Mouse (Mus musculus) right cerebral cortex, adult 18-20 months (tissue): ENCODE measurements around the gene Pth2.

Source experiments
- DNase-seq: peaks from one replicate; pipeline ENCODE4 v3.0.0; 2022; ENCODE audit warnings: mixed read lengths

Gene Pth2

DNA sequence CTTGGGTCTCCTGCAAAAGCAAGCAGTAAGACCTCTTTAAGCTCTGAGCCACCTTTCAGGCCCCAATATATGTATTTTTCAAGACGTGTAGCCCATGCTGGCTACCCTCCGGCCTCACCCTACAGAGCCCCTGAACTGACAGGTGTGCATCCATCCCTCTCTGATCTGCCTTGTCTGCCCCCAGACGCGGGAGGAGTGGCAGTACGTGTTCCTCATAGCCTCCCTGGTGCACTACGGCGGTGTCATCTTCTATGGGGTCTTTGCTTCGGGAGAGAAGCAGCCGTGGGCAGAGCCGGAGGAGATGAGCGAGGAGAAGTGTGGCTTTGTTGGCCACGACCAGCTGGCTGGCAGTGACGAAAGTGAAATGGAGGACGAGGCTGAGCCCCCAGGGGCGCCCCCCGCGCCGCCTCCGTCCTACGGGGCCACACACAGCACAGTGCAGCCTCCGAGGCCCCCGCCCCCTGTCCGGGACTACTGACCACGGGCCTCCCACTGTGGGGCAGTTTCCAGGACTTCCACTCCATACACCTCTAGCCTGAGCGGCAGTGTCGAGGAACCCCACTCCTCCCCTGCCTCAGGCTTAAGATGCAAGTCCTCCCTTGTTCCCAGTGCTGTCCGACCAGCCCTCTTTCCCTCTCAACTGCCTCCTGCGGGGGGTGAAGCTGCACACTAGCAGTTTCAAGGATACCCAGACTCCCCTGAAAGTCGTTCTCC lies 6.1 kb upstream of the Pth2 start:
- no peak for DNase-seq

DNA sequence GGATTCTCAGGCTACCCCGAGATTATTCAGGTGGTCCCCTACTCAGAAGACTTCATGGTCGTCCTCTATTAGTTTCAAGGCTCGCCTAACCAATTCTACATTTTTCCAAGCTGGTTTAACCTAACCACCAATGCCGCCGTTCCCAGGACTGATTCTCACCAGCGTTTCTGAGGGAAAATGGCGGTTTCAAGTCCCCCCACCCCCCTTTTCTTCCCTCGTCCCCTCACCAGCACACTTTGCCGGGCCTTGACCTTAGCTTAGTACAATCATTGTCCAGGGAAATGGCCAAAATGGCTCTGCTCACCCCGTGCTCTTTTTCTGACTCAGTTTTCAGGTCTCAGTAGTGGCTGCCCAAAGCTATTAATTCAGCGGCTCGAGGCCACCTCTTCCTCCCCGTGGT lies 5.4 kb upstream of the Pth2 start:
- DNase-seq, result no peak

DNA sequence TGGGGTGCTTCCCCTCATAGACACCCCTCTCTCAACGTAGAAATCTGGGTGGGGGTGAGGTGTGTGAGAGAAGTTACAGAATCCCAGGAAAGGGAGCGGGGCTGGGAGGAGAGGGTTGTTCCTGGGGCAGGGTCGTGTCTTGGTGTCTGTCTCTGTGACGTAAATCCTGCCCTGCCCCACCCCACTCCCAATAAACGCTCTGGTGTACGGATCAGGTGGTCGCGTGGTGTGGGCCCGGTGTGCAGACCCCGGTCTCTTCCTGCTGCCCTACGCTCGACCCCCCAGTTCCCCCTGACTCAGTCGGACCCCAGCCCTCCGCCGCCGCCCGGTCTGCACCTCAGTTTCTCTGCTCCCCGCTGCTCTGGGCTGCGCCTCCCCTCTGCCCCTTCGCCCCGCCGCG lies 4.9 kb upstream of the Pth2 start:
- no peak for DNase-seq

GRCm38 (mm10) chr7:45176356-45176755 lies 4.4 kb upstream of the Pth2 start:
- no peak for DNase-seq

- DNase-seq, result no peak
These were observed 2.2 kb upstream of the Pth2 start for GRCm38 (mm10) chr7:45178550-45178949.

DNA sequence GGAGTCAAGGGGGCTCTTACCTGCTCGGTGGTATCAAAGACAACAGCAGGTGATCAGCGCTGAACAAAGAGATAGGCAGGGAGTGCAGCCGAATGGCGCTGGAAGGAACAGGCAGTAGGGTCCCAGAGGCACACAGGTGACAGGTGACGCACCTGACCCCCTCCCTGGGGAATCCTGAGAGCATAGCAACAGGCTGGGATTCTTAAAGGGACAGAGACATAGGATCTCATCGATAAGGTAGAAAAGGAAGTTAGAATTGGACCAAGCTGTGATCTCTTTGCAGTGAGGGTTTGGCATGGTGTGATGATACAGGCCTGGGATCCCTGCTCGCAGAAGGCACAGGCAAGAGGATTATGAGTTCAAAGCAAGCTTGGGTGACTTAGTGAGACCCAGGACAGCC lies 1.3 kb upstream of the Pth2 start, which contains the start of gene Gfy:
Gfy (minus strand) TSS at position 101 of the 400 bp plus-strand sequence.
- DNase-seq, result no peak

DNA sequence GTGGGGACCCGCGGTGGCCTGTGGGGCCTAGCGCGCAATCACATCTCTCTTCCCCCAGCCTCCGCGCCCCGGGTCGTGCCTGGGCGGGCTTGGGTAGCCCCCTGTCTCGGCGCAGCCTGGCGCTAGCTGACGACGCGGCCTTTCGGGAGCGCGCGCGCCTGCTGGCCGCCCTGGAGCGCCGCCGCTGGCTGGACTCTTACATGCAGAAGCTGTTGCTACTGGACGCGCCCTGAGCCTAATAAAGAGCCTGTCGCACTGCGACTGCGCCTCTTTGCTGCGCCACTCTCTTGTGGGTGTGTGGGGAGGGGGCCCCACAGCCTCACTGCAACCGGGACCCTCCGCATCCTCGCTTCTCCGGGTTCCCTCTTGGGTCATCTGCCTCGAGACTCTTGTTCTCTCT lies 745 bp downstream of the Pth2 start:
- no peak for DNase-seq

GRCm38 (mm10) chr7:45182199-45182601 lies 1.4 kb downstream of the Pth2 start:
- DNase-seq, result peak; percentile 92

DNA sequence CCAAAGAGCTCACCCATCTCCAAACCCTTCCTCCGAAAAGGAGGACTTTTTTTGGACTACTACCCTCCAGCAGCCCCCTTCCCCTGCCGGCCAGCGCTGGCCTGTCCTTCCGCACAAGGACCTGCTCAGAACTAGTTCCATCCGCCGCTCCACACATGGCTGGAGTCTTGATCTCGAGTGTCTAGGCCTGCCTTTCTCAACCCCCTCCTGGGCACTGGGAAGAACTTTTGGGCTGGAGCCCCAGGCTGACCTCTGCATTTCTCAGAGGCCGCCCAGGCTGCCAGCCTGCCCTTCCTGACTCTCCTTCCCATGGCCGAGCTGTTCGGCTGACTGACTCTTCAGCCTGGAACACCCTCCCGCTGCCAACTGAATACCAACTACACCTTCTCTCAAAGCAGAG lies 1.8 kb downstream of the Pth2 start:
- no peak for DNase-seq

DNA sequence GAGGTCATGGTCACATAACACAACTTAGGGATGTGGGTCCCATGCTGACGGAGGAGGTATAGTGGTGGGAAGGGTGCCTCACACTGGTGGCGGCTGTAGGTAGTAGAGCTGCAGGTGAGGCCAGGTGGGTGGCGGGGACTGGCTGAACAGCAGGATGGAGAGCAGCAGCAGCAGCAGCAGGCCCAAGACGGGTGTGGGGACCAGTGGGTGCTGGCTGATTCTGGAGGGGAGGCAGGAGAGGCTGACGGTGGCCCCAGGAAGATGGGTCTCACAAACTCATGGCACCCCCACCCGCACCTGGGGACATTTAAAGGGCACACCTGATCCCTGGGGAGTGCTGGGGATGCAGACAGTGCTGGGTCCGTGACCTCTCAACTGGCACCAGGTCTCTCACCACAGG lies 2.9 kb downstream of the Pth2 start:
- DNase-seq, result no peak

DNA sequence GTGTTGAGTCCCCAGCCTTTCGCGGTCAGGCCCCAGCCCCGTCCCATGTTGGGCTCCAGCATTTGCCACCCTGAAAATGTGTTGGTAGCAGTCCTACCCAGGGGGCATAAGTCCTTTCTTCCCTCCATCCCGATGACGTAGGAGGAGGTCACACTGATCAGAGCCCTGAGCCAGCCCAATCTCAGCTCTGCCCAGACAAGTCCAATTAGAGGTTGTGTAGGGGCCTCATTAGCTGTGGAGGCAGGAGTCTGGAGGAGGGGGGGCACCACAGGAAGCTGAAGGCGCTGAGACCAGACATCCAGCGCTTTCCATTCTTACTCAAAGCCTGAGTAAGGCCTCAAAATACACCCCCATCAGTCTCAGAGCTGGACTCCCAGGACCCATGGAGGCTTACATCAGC lies 5.1 kb downstream of the Pth2 start:
- DNase-seq, result no peak

- peak; percentile 85 for DNase-seq
These were observed 8.8 kb downstream of the Pth2 start for GRCm38 (mm10) chr7:45189600-45189999.

DNA sequence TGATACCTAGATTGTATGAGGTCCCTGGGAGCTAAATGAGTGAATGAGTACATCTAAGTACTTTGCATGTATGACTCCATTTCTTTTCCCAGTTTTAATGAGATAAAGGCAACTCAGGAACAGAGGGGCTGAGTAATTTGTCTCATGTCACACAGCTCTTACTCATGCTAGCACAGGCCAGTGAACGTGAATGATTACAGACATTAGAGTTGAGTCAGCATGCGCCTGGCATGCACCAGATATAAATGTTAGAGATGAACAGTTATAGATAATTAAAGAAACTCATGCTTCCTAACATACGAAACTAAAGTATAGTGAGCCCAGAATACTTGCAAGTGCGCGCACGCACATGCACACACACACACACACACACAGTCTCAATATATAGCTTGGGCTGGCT lies 9.4 kb downstream of the Pth2 start:
- DNase-seq, result no peak

DNA sequence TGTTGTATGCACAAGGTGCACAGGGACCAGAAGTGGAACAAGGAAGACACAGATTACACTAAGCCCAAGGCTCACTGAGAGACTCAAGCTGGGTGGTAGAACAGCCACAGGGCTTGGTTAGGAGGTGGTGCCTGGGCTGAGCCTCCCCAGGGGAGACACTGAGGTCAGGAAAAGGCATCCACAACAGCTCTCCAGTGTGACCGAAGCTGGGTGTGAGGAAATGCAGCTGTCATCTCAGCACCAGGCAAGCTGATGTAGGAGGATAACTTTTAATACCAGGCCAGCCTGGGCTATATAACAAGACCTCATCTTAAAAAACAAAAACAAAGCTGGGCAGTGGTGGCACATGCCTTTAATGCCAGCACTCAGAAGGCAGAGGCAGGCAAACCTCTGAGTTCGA lies 10.4 kb downstream of the Pth2 start:
- no peak for DNase-seq

DNA sequence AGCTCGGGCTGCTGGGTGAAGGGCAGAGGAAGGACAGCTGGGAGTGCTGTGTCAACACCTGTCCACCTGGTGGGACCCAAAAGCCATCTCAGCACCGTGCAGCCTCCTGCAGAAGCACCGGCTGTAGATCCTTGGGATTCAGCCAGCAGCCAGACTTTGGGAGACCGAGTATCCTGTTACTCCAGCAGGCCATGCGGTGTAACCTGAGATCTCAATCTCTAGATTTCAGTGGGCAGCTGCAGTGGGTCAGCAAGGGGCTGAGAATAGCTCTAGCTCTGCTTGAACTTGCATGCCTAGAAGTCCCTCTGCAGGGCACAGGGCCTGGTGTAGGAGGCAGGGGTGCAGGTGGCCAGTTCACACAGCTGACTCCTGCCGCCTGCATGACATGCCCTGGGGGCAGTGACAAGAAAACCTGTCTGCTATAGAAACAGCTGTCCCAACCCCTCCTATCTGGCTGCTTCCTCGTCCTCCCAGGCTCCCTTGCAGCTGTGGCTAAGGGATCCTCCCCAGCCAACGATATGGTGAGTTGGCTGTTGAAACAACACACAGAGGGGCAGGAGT lies 11.1 kb downstream of the Pth2 start:
- DNase-seq, result no peak

- no peak for DNase-seq
These were observed 12.0 kb downstream of the Pth2 start for GRCm38 (mm10) chr7:45192585-45193310.

DNA sequence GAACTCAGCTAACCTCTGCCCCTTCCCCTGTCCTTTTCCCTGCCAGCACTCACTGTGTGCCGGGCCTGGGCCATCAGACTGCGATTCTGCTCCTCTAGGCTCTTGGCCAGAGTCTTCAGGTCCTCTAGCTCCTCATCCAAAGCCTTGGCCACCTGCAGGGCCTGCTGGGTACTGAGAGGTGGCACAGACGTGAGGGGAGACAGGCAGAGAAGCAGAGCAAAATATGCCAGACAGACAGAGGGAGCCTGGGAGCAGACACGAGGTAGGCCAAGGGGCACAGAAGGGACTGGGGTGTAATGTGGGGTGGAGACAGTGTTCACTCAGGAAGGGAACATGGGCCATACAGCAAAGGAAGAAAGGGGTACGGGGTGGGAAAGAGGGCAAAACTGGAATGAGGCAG lies 12.6 kb downstream of the Pth2 start:
- no peak for DNase-seq

- no peak for DNase-seq
These were observed 13.3 kb downstream of the Pth2 start for GRCm38 (mm10) chr7:45193871-45194785.

GRCm38 (mm10) chr7:45195341-45196175 lies 14.8 kb downstream of the Pth2 start:
- DNase-seq, result no peak

GRCm38 (mm10) chr7:45196176-45196535 lies 15.4 kb downstream of the Pth2 start:
- DNase-seq, result no peak

GRCm38 (mm10) chr7:45196994-45197393 lies 16.2 kb downstream of the Pth2 start:
- peak; percentile 59 for DNase-seq

GRCm38 (mm10) chr7:45198435-45198834 lies 17.6 kb downstream of the Pth2 start:
- DNase-seq, result peak; percentile 78
